Mouse (Mus musculus): Measurements from ENCODE around the gene Cebpzos.

The Cebpzos gene

GRCm38 (mm10) chr17:78916369-78916813, at the start of gene Cebpzos:
Gene Cebpzos, plus strand, starts transcription at chr17:78916500.
- in situ Hi-C loops (cut with MboI), result no loop called here

- in situ Hi-C loops (cut with MboI), result no loop called here
These were observed 42.4 kb upstream of the Cebpzos start for GRCm38 (mm10) chr17:78873886-78874285.

GRCm38 (mm10) chr17:78881878-78882304, 34.4 kb upstream of the Cebpzos start:
- in situ Hi-C loops (cut with MboI), result no loop called here

GRCm38 (mm10) chr17:78882401-78883112, 33.7 kb upstream of the Cebpzos start, which contains the start of gene Eif2ak2:
Gene Eif2ak2, minus strand, starts transcription at chr17:78882573.
- in situ Hi-C loops (cut with MboI), result no loop called here

GRCm38 (mm10) chr17:78883291-78883690, 33.0 kb upstream of the Cebpzos start:
- in situ Hi-C loops (cut with MboI), result no loop called here

GRCm38 (mm10) chr17:78885286-78886065, 30.8 kb upstream of the Cebpzos start:
- in situ Hi-C loops (cut with MboI), result no loop called here

GRCm38 (mm10) chr17:78888554-78888953, 27.7 kb upstream of the Cebpzos start:
- in situ Hi-C loops (cut with MboI), result no loop called here

- in situ Hi-C loops (cut with MboI), result no loop called here
These were observed 27.1 kb upstream of the Cebpzos start for GRCm38 (mm10) chr17:78889184-78889583.

- in situ Hi-C loops (cut with MboI), result no loop called here
These were observed 25.3 kb upstream of the Cebpzos start for GRCm38 (mm10) chr17:78891020-78891419.

GRCm38 (mm10) chr17:78894991-78895390, 21.3 kb upstream of the Cebpzos start:
- in situ Hi-C loops (cut with MboI), result no loop called here

GRCm38 (mm10) chr17:78895394-78895793, 20.9 kb upstream of the Cebpzos start:
- in situ Hi-C loops (cut with MboI), result no loop called here

- in situ Hi-C loops (cut with MboI), result no loop called here
These were observed 13.1 kb upstream of the Cebpzos start for GRCm38 (mm10) chr17:78903158-78903557.

- in situ Hi-C loops (cut with MboI), result no loop called here
These were observed 9.4 kb upstream of the Cebpzos start, which contains the start of gene Sult6b1 for GRCm38 (mm10) chr17:78906892-78907291. Gene Sult6b1, minus strand, starts transcription at chr17:78906992.

- in situ Hi-C loops (cut with MboI), result no loop called here
These were observed 6.9 kb upstream of the Cebpzos start for GRCm38 (mm10) chr17:78909374-78909773.

GRCm38 (mm10) chr17:78912861-78913281, 3.4 kb upstream of the Cebpzos start:
- in situ Hi-C loops (cut with MboI), result no loop called here

GRCm38 (mm10) chr17:78913921-78914320, 2.4 kb upstream of the Cebpzos start:
- in situ Hi-C loops (cut with MboI), result no loop called here

- in situ Hi-C loops (cut with MboI), result no loop called here
These were observed 528 bp upstream of the Cebpzos start for GRCm38 (mm10) chr17:78915772-78916171.

- in situ Hi-C loops (cut with MboI), result no loop called here
These were observed 599 bp downstream of the Cebpzos start for GRCm38 (mm10) chr17:78916899-78917298.

- in situ Hi-C loops (cut with MboI), result no loop called here
These were observed 1.4 kb downstream of the Cebpzos start for GRCm38 (mm10) chr17:78917696-78918095.

- in situ Hi-C loops (cut with MboI), result no loop called here
These were observed 19.6 kb downstream of the Cebpzos start for GRCm38 (mm10) chr17:78935857-78936256.

GRCm38 (mm10) chr17:78936466-78937228, 20.3 kb downstream of the Cebpzos start, which contains the start of the genes Cebpz and Ndufaf7:
Gene Cebpz, minus strand, starts transcription at chr17:78937066.
Gene Ndufaf7, plus strand, starts transcription at chr17:78937136.
- in situ Hi-C loops (cut with MboI), result no loop called here

Measured in mature B cell (primary cell).